Mouse (Mus musculus) embryonic fibroblast, embryonic 13.5 days (primary cell): ENCODE measurements around the gene Frs2. TPM values are rescaled to one million over a fixed set of nuclear protein-coding genes. Genes with fewer than 3 reads are reported as not detected.

Source experiments
- H3K27ac ChIP-seq: 2 replicates; pipeline ENCODE4 v1.5.1; 2012; ENCODE audit warnings: low read length, control low read depth, inconsistent platforms; ENCODE audit not compliant: insufficient read depth
- H3K4me1 ChIP-seq: 2 replicates; pipeline ENCODE4 v1.6.1; 2011; ENCODE audit warnings: low read length; ENCODE audit not compliant: control insufficient read depth, insufficient read depth
- H3K4me3 ChIP-seq: 2 replicates; pipeline ENCODE4 v1.5.1; 2011; ENCODE audit warnings: mild to moderate bottlenecking, control low read depth, low read length; ENCODE audit not compliant: insufficient read depth
- CTCF ChIP-seq: IDR thresholded peaks from 2 replicates; pipeline ENCODE4 v1.5.1; 2011; ENCODE audit warnings: mild to moderate bottlenecking, control low read depth, low read length, moderate library complexity, borderline replicate concordance; ENCODE audit not compliant: insufficient read depth
- POLR2A ChIP-seq: IDR thresholded peaks from 2 replicates; pipeline ENCODE4 v1.6.1; 2011; ENCODE audit warnings: low read depth, mild to moderate bottlenecking, control low read depth, low read length, moderate library complexity
- polyA plus RNA-seq: library from polyadenylated mRNA; stranded (reverse); fragments of >200 nt; gene quantifications from 2 replicates; pipeline ENCODE4 v1.2.4, GENCODE M21; 2011; ENCODE audit warnings: low read depth; ENCODE audit not compliant: missing spikeins, insufficient read length

Frs2 gene
- polyA plus RNA-seq, 1 experiment, result 54.8 TPM

DNA sequence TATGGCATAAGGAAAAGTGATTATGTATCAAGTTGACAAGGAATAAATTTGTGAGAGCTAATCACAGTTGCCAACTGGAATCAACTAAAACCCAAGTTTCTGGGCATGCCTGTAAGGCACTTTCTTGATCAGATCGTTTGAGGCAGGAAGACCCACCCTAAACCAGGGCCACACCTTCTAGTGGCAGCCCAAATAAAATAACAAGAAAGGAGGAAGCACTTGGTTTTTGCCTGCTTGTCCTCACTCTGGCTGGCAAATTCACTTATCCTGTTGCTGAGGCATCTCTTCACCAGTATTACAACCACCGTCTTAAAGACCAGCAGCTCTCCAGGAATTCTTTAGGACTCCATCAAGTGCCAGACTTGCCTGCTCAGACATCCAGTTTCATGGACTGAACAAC is 20.9 kb downstream of the Frs2 start:
- no peak overlapping the region for H3K27ac ChIP-seq
- no peak overlapping the region for H3K4me3 ChIP-seq
- H3K4me1 ChIP-seq, result peaks cover 12% of the 10 kb centered on the region
- TF ChIP-seq POLR2A (no peak), CTCF (no peak)

DNA sequence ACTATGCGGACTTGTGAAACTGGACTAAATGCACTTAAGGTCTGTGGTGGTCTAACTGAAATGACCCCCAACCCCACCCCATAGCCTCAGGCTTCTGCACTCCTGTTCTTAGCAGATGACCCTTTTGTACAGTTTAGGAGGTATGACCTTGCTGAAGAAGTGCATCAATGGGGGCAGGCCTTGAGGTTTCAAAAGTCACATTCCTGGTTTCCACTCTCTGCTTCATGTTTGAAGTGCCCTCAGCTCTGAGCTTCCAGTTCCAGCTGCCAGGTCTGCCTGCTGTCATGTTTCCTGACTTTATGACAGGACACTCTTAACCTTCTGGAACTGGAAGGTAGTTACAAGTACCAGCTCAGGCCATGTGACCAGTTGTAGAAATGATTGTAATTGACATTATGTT is 21.6 kb downstream of the Frs2 start:
- Histone ChIP-seq H3K27ac (no peak overlapping the region), H3K4me1 (peaks cover 12% of the 10 kb centered on the region), H3K4me3 (no peak overlapping the region)
- TF ChIP-seq CTCF (no peak), POLR2A (no peak)

DNA sequence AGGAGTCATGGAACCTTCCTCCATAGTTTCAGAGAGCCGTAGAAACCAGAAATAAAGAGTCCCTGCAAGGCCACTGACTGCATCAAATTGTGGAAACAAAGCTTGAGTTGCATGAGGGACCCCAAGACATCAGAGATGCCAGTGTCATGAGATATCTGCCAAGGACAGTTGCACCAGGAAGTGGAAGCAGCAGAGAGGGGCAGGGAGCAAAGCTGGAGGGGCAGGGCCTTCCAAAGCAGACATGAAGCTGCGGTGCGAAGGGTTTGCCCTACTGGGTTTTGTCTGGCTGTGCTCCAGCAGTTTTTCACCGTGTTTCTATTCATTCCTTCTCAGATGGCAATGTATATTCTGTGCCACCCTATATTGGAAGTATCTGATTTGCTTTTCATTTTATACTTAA is 22.1 kb downstream of the Frs2 start:
- TF ChIP-seq POLR2A (no peak), CTCF (no peak)
- Histone ChIP-seq H3K27ac (no peak overlapping the region), H3K4me3 (no peak overlapping the region), H3K4me1 (peaks cover 12% of the 10 kb centered on the region)

DNA sequence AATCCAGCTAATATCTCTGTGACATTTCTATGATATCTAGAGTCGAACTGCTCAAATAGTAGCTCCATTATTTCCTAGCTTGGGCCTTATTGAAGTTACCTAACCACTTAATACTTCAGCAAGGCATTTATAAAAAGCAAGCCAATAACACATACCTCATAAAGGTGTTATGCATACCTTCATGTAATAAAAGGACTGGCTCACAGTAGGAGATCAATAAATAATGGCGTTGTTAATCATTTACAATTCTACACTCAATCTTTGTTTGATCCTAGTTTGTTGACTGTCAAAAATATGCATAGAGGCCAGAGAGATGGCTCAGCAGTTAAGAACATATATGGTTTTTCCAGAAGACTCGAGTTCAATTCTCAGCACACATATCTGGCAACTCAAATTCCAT is 26.9 kb downstream of the Frs2 start:
- Histone ChIP-seq H3K4me3 (no peak overlapping the region), H3K4me1 (peaks cover 9% of the 10 kb centered on the region), H3K27ac (no peak overlapping the region)
- TF ChIP-seq CTCF (no peak), POLR2A (no peak)

- H3K27ac ChIP-seq, result no peak overlapping the region
- peaks cover 9% of the 10 kb centered on the region for H3K4me1 ChIP-seq
- TF ChIP-seq POLR2A, result no peak
- no peak for TF ChIP-seq CTCF
- H3K4me3 ChIP-seq, result no peak overlapping the region
These were observed 28.2 kb downstream of the Frs2 start for GRCm38 (mm10) chr10:117120051-117120666.

GRCm38 (mm10) chr10:117119531-117119930 is 28.8 kb downstream of the Frs2 start:
- TF ChIP-seq CTCF (no peak), POLR2A (no peak)
- peaks cover 6% of the 10 kb centered on the region for H3K4me1 ChIP-seq
- H3K27ac ChIP-seq, result no peak overlapping the region; the same call in 1 of the 2 replicates
- no peak overlapping the region for H3K4me3 ChIP-seq

DNA sequence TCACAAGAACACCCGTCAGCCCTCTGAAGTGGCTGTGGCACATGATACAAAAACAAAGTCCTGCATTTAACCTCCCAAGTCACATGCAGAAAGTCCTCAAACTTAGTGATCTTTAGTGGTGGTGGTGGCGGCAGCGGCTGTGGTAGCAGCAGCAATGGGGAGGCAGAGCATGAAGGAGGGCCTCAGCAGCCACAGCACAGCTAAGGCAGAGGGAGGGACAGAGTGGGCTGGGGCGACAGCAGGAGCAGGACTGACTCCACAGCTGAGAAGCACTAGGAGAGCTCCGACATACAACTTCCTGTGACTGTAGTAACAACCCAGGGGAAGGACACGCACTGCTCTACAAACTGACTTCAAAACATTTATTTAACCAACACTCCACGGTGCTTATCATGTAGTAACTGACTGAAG is 29.9 kb downstream of the Frs2 start:
- peaks cover 5% of the 10 kb centered on the region for H3K4me1 ChIP-seq
- H3K4me3 ChIP-seq, result no peak overlapping the region
- no peak for TF ChIP-seq POLR2A
- no peak for TF ChIP-seq CTCF
- no peak overlapping the region for H3K27ac ChIP-seq

DNA sequence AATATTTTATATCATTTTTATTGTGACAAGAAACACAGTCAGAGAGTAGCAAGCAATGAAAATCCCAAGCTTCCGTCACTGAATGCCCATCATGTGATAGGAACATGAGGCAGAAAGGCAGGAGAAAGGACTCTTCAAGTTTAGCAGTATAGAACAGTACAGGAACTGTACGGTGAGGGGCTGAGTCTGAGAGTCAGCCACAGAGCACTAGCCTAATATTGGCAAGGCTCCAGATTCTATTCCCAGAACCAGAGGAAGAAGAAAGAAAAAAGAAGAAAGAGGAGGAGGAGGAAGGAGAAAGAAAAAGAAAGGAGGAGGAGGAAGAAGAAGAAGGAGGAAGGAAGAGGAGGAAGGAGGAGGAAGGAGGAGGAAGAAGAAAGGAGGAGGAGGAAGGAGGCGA is 32.7 kb downstream of the Frs2 start:
- no peak for TF ChIP-seq CTCF
- peak overlapping the region; percentile 20; the same call in 1 of the 2 replicates for H3K27ac ChIP-seq
- peaks cover 10% of the 10 kb centered on the region for H3K4me1 ChIP-seq
- H3K4me3 ChIP-seq, result no peak overlapping the region

DNA sequence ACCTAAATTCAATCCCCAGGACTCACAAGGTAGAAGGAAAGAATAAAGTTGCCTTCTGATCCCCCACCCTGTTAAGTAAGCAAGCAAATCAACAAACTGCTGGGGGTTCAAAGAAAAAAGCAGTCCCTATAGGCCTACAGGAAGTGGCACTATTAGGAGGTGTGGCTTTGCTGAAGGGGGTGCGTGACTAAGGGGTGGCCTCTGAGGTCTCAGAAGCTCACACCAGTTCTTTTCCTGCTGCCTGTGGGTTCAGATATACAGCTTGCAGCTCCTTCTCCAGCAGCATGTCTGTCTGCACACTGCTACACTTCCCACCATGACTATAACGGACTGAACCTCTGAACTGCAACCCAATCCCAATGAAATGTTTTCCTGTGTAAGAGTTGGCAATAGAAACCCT is 35.8 kb downstream of the Frs2 start:
- TF ChIP-seq POLR2A (no peak), CTCF (no peak)
- Histone ChIP-seq H3K4me1 (peaks cover 5% of the 10 kb centered on the region), H3K27ac (no peak overlapping the region), H3K4me3 (no peak overlapping the region)

GRCm38 (mm10) chr10:117111455-117111854 is 36.9 kb downstream of the Frs2 start:
- TF ChIP-seq POLR2A (no peak), CTCF (no peak)
- Histone ChIP-seq H3K4me3 (no peak overlapping the region), H3K27ac (no peak overlapping the region), H3K4me1 (peaks cover 5% of the 10 kb centered on the region)
